Mouse (Mus musculus): Measurements from ENCODE around the gene Tmem98.

Tmem98 gene

DNA sequence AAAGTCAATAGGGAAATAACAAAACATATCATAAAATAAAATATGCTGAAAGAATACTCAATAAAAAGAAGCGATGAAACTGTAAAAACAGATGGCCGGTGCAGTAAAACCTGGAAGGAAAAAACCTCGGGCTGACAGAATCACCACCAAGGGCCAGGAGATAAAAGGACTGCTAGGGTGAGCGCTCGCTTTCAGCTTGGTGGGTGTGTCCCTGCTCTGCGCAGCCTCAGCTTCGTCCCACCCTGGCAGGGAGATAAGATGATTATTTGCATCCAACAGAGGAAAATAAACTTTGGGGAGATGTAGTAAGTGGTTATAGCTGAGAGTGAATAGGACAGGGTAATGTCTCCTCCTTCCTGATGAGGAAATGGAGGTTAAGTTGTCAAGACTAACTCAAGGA, 44.9 kb downstream of the Tmem98 start:
- DNase-seq, result no peak

DNA sequence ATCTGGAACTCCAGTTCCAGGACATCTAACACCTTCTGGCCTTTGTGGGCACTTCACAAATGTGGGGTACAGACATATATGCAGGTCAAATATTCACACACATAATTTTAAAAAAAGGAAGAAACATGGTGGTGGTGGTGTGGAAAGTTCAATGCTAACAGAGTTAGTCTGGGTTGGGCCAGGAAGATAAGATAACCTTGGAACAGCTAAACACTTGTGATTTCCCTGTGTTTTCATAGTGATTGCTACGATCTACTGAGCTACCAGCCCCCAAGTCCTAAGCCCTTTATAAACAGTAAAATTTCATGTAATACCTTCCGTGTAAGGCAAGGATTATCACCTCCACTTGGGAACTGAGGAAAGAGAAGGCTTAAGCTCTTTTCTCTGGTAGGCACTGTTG, 46.9 kb downstream of the Tmem98 start:
- no peak for DNase-seq

DNA sequence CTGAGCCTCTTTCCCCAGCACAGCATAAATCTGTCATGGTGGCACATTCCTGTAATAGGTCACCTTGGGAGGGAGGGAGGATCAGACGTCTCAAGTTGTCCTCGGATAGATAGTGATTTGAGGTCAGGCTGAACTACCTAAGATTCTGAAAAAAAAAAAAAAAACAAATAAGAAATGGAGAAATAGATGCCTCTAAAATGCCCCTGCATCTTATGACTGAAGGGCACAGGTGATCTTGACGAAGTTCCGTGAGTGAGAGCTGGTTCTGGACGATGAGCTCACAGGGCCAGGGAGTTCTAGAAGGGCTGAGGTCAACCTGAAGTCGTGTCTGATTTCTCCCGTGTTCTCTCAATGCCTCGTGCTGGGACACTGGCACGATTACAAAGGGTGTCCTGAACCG, 48.1 kb downstream of the Tmem98 start, which contains the start of gene Spaca3:
Gene Spaca3 (plus strand): TSS at position 301 of the 400 bp plus-strand sequence.
- DNase-seq, result no peak

DNA sequence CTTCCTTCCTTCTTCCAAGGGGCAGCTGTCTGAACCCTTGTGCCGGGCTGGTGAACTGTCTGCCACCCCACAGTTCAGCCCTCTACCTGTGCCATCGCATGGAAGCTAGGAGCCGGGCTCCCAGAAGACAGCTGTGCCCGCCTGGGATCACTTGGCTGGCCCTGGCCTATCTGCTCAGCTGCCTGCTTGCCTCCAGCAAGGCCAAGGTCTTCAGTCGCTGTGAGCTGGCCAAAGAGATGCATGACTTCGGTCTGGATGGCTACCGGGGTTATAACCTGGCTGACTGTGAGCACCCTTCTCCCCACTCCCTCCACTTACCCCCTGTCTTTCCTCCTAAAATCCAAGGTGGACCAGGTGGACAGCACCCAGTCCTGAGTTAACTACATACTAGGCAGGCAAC, 53.0 kb downstream of the Tmem98 start:
- DNase-seq, result no peak

DNA sequence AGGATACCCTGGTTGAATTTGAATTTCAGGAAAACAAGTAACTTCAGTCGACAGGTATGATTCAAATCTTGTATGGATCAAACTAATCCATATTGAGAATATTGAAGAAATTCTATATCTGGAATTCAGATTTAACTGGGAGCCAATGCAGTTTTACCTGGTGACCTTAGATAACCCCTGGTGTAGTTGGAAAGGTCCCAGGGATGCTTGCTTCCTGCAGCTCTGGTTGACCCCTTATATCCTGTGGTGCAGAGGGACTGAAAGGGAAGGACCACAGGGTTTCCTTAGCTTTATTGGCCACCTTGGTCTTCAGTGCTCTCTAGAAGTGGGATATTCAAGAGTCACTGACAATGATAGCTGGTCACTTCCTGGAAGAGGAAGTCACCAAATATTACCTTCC, 58.1 kb downstream of the Tmem98 start:
- DNase-seq, result peak; percentile 37 to 60
